Mouse (Mus musculus) lung, postnatal 0 days (tissue): ENCODE data around the gene Hyal2. TPM values are rescaled to one million over a fixed set of nuclear protein-coding genes. Genes with fewer than 3 reads are reported as not detected.
A peak's percentile ranks its signal among the peaks of the same experiment; 100 is the strongest.
"Not testable (repeated sequence)": the region's sequence is repeated elsewhere in the genome, so short reads cannot be mapped to it uniquely, and the experiment has no call there.

ENCODE experiments used
- ATAC-seq: fragments of 200-750 bp; cut with Nextera tagmentation; 2 replicates; pipeline ENCODE4 v1.8.0; 2017; ENCODE audit warnings: moderate library complexity
- DNase-seq: peaks from one replicate; pipeline ENCODE4 v3.0.0-alpha.2; 2016; ENCODE audit warnings: low spot score
- H3K27ac ChIP-seq: fragments of 300-500 bp; sonication (generic); 2 replicates; pipeline ENCODE4 v1.5.1; 2014; ENCODE audit warnings: antibody characterized with exemption, mild to moderate bottlenecking, low read length, mixed read lengths
- H3K27me3 ChIP-seq: fragments of 300-500 bp; sonication (generic); replicated peaks from 2 replicates; pipeline ENCODE4 v1.6.1; 2014; ENCODE audit warnings: low read length, mixed read lengths; ENCODE audit not compliant: insufficient read depth
- H3K36me3 ChIP-seq: fragments of 300-500 bp; sonication (generic); 2 replicates; pipeline ENCODE4 v1.6.1; 2014; ENCODE audit warnings: low read length, mixed read lengths; ENCODE audit not compliant: insufficient read depth
- H3K4me1 ChIP-seq: fragments of 300-500 bp; sonication (generic); 2 replicates; pipeline ENCODE4 v1.6.1; 2014; ENCODE audit warnings: antibody characterized with exemption, low read depth, low read length, mixed read lengths; ENCODE audit not compliant: insufficient read depth
- H3K4me2 ChIP-seq: fragments of 300-500 bp; sonication (generic); replicated peaks from 2 replicates; pipeline ENCODE4 v1.6.1; 2014; ENCODE audit warnings: low read depth, mild to moderate bottlenecking, low read length, moderate library complexity, mixed read lengths
- H3K4me3 ChIP-seq: fragments of 300-500 bp; sonication (generic); 2 replicates; pipeline ENCODE4 v1.5.1; 2014; ENCODE audit warnings: low read depth, low read length
- H3K9ac ChIP-seq: fragments of 300-500 bp; sonication (generic); replicated peaks from 2 replicates; pipeline ENCODE4 v1.6.1; 2014; ENCODE audit warnings: low read depth, mild to moderate bottlenecking
- H3K9me3 ChIP-seq: fragments of 300-500 bp; sonication (generic); 2 replicates; pipeline ENCODE4 v1.6.1; 2016; ENCODE audit warnings: low read length, mixed read lengths
- CTCF ChIP-seq: IDR thresholded peaks from 2 replicates; pipeline ENCODE4 v1.5.1; 2016; ENCODE audit warnings: antibody characterized with exemption, mild to moderate bottlenecking
- EP300 ChIP-seq: IDR thresholded peaks from 2 replicates; pipeline ENCODE4 v1.6.1; 2016; ENCODE audit warnings: antibody characterized with exemption, mild to moderate bottlenecking, control low read depth
- WGBS: fragments of 180-500 bp; shearing (Covaris S2); extraction: QIAGEN DNeasy Blood & Tissue Kit; methylation state at CpG from one replicate; pipeline ENCODE4 v1.1.7; 2014; 5-methylcytosine and 5-hydroxymethylcytosine counted together
- polyA plus RNA-seq: library from polyadenylated mRNA; unstranded; fragments of >200 nt; fragmentation: Nextera tagmentation; extraction: Ambion mirVana; gene quantifications from 2 replicates; pipeline ENCODE4 v1.2.1, GENCODE M21; 2015

Gene Hyal2
- polyA plus RNA-seq, 1 experiment from 2014 or later: 103 TPM

DNA sequence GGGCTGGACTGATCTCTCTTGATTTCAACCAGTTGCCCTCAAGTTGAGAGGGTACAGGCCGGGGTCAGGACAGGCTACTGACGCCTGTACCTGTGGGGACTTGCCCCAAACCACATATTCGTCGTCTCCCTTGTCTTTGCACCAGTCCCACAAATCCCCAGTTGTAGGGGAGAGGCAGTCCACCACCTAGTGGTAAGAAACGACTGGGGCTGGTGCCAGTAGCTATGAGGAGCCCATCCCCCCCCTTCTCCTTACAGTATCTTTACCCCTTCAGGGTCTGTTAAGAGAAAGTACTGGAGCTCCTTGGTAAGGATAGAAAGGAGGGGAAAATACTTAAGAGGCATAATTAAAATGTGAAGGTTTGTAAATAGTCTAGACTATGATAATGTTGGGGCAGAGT is 2.2 kb upstream of the Hyal2 start:
- Histone ChIP-seq H3K4me3 (peak overlapping the region; percentile 19; the same call in 1 of the 2 replicates), H3K4me1 (peaks cover 15% of the 10 kb centered on the region; the same call in 1 of the 2 replicates), H3K9ac (peak overlapping the region; percentile 19; the same call in 1 of the 2 replicates), H3K4me2 (peak overlapping the region; percentile 91), H3K27ac (peak overlapping the region; percentile 92)
- 37% methylated on average over 5 of the region's 5 CpGs for WGBS
- not testable (repeated sequence) for H3K27me3 ChIP-seq, ATAC-seq, H3K36me3 ChIP-seq, H3K9me3 ChIP-seq
- DNase-seq: peak; percentile 55
- peak; percentile 61 for TF ChIP-seq CTCF

DNA sequence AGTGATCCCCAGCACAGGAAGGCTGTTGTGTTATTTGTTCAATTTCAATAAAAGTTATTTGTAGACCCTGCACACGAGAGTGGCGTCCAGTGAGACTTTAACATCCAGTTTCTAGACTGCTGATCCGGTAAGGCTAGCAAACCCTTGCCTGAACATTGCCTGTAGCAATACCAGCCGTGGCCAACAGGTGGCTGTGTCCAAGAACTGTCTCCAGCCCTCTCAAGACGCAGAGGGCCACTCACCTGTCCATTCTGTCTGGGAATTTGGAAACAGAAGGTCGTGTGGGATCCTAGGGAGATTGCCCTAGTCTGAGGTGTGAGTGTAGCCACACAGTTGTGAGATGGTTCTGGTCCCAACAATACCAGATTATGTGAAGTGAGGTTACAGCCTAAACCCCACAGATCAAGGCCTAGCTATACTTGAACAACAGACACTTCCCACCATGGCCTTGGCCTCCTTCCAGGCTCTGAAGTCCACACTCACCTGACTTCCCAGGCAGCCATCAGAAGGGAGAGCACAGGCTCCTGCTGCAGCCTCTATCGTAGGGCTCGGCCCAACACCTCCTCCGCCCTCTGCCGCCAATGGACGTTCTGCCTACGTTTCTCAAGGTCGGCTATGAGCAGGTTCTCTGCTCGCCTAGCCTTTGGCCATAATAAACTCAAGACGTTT is 1.6 kb upstream of the Hyal2 start:
- Histone ChIP-seq H3K36me3 (peaks cover 5% of the 10 kb centered on the region; the same call in 1 of the 2 replicates), H3K4me1 (peaks cover 21% of the 10 kb centered on the region; the same call in 1 of the 2 replicates), H3K9me3 (no peaks in the 10 kb centered on the region), H3K27ac (peak overlapping the region; percentile 92), H3K27me3 (no peaks in the 10 kb centered on the region), H3K4me3 (no peak overlapping the region; the same call in 1 of the 2 replicates), H3K4me2 (peak overlapping the region; percentile 32), H3K9ac (0 out of 2 replicates have a peak overlapping the region, but pooled peaks have one; percentile 30)
- peak; percentile 11; the same call in 1 of the 2 replicates for ATAC-seq
- WGBS: 42% methylated on average over 15 of the region's 15 CpGs
- DNase-seq: peak; percentile 78
- TF ChIP-seq CTCF (peak; percentile 94), EP300 (no peak)

DNA sequence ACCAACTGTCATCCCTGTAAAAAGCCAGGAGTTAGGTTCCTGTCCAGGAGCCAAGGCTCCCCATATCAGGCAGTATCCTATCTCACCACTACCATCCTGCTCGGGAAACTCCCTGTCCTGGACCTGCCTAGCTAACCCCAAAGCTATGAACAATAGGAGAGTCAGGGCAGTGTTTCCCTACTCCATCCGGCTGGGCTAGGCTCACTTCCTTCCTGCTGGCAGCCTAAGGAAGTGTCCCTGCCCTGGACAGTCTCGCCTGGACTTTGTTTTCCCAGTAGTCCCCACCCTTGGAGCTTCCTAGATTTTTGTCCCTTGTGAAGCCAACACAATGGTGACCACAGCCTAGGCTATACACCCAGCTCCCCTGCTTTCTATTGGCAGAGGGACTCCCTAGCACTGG is 890 bp upstream of the Hyal2 start:
- Histone ChIP-seq H3K4me3 (no peak overlapping the region), H3K9me3 (no peaks in the 10 kb centered on the region), H3K36me3 (peaks cover under 1% of the 10 kb centered on the region; the same call in 1 of the 2 replicates), H3K9ac (0 out of 2 replicates have a peak overlapping the region, but pooled peaks have one; percentile 30), H3K4me1 (peaks cover 21% of the 10 kb centered on the region; the same call in 1 of the 2 replicates), H3K4me2 (peak overlapping the region; percentile 32), H3K27ac (peak overlapping the region; percentile 92), H3K27me3 (no peaks in the 10 kb centered on the region)
- ATAC-seq: peak; percentile 60
- peak; percentile 83 for DNase-seq
- 40% methylated on average over 3 of the region's 3 CpGs for WGBS
- peak; percentile 50 for TF ChIP-seq CTCF
- peak; percentile 97 for TF ChIP-seq EP300

DNA sequence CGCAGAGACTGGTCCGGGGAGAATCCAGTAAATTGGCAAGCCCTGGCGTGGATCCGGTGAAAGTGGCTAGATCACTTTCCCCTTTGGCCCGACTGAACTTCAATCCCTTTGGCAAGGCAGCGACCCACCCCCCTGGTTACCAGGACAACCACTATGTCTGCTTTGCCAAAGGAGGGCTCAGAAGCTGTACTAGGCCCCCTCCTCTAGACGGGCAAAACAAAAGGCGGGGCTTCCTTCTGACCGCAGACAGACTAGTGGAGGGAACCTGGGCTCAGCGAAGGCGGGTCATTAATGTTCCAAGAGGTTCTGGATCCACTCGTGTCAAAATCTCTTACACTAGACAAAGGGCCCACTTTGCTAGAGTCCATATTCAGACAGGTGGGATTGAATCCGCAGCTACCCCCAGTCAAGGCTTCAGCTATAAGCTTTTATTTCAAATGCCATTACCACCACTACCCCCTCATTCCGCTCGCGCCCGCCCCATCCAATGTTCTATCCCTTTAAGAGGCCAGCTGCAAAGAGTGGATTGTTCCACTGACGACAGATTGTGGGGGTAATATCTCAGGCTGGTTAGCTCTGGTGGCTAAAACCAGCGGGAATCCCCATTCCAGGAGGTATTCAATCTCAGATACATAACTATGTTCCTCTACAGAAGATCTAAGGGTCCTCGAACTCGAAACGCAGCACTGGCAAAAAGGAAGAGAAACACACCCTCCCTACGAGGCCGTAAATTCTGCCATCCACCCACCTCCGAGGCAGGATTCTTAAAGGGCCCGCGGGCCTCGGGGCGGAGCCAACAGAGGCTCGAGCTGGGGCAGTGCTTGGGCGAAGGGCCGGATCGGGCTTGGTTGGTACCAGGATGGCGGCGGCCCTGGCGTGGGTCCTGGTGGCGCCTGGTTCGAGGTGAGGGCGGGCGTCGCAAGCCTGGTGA is 851 bp downstream of the Hyal2 start:
- Histone ChIP-seq H3K4me2 (peak overlapping the region; percentile 70), H3K9me3 (no peaks in the 10 kb centered on the region), H3K27me3 (no peaks in the 10 kb centered on the region), H3K4me3 (peak overlapping the region; percentile 63), H3K27ac (peak overlapping the region; percentile 92), H3K4me1 (peaks cover 17% of the 10 kb centered on the region; the same call in 1 of the 2 replicates), H3K36me3 (peaks cover 8% of the 10 kb centered on the region; the same call in 1 of the 2 replicates), H3K9ac (peak overlapping the region; percentile 41)
- DNase-seq (peak; percentile 95), ATAC-seq (peak; percentile 68)
- WGBS: under 1% methylated on average over 41 of the region's 41 CpGs
- TF ChIP-seq EP300 (peak; percentile 69), CTCF (no peak)

DNA sequence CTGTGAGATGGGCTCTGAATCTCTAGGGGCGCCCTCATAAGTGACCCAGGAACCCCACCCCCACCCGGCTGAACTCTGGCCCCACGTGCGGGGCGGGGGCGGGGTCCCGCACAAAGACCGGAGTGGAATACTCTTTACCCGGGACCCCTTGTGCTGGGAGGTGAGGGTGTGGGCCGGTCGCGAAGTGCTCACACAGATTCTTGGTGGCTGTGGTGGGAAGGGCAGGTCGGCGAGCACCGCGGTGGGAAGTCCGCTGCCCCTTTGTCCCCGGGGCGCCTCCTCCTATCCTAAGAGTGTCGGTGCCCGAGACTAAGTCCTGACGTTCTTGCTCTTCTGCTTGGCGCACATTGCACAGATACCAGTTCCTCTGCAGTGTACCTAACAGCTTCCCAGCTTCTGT is 1.5 kb downstream of the Hyal2 start:
- ATAC-seq: peak; percentile 3
- DNase-seq: peak; percentile 53
- Histone ChIP-seq H3K27ac (peak overlapping the region; percentile 92), H3K4me3 (peak overlapping the region; percentile 63), H3K4me2 (peak overlapping the region; percentile 70), H3K27me3 (no peaks in the 10 kb centered on the region), H3K9me3 (no peaks in the 10 kb centered on the region), H3K4me1 (peaks cover 11% of the 10 kb centered on the region; the same call in 1 of the 2 replicates), H3K9ac (peak overlapping the region; percentile 41), H3K36me3 (peaks cover 8% of the 10 kb centered on the region; the same call in 1 of the 2 replicates)
- TF ChIP-seq EP300 (no peak), CTCF (no peak)
- WGBS: 1% methylated on average over 22 of the region's 23 CpGs

DNA sequence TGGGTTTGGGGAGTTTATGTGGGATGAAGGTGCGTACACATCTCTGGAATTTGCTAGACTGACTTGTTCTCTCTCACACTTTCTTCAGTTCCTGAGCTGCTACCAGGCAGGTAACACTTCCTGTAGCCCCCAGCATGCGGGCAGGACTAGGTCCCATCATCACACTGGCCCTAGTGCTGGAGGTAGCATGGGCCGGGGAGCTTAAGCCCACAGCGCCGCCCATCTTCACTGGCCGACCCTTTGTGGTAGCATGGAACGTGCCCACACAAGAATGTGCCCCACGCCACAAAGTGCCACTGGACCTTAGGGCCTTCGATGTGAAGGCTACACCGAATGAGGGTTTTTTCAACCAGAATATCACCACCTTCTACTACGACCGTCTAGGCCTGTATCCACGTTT is 2.3 kb downstream of the Hyal2 start:
- WGBS: 24% methylated on average over 13 of the region's 13 CpGs
- peaks cover 8% of the 10 kb centered on the region; the same call in 1 of the 2 replicates for H3K36me3 ChIP-seq
- H3K27me3 ChIP-seq: no peaks in the 10 kb centered on the region
- H3K4me3 ChIP-seq: peak overlapping the region; percentile 63
- H3K9ac ChIP-seq: peak overlapping the region; percentile 41
- H3K27ac ChIP-seq: peak overlapping the region; percentile 92
- H3K9me3 ChIP-seq: no peaks in the 10 kb centered on the region
- ATAC-seq: no peak
- TF ChIP-seq EP300 (no peak), CTCF (peak; percentile 23; the same call in 1 of the 2 replicates)
- DNase-seq: no peak
- H3K4me2 ChIP-seq: peak overlapping the region; percentile 70
- peaks cover 10% of the 10 kb centered on the region; the same call in 1 of the 2 replicates for H3K4me1 ChIP-seq
